Mouse (Mus musculus) T-helper 1 cell (primary cell): ENCODE data around the gene Fgf5.

ENCODE experiments used
- in situ Hi-C: fragments of 300-600 bp; cut with MboI, MseI; formaldehyde crosslinking; loops from one replicate; pipeline ENCODE4 v1.15.1; 2025; ENCODE audit warnings: high pct_unique_total_duplicates

Fgf5 gene

DNA sequence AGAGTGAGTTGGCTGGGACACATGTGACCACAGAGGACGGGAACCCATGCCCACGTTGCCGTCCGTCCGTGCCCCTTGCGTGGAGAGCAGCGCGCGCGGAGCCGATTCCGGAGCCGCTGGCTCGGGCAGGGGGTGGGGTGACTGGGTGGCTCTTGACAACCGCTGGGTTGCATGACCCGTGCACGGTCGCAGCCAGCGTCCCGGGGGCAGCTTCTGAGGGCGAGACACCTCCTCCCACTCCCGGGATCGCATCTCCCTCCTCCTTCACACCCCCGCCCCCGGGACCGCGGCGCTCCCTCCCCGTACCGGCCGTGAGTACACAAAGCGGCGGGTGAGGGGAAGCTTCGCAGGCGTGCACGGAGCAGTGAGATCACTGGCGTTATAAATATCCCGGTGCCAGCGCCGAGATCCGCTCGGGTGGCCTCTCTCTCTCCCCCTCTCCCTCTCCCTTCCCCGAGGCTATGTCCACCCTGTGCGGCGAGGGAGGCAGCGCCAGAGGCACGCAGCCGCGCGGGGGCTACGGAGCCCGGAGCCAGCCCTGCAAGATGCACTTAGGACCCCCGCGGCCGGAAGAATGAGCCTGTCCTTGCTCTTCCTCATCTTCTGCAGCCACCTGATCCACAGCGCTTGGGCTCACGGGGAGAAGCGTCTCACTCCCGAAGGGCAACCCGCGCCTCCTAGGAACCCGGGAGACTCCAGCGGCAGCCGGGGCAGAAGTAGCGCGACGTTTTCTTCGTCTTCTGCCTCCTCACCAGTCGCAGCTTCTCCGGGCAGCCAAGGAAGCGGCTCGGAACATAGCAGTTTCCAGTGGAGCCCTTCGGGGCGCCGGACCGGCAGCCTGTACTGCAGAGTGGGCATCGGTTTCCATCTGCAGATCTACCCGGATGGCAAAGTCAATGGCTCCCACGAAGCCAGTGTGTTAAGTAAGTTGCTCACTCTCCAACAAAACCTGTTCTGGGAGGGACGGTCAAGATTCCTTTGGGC lies at the start of gene Fgf5:
Fgf5 (plus strand) TSS at position 347 of the 984 bp plus-strand sequence.
- in situ Hi-C loops, result no loop called here

DNA sequence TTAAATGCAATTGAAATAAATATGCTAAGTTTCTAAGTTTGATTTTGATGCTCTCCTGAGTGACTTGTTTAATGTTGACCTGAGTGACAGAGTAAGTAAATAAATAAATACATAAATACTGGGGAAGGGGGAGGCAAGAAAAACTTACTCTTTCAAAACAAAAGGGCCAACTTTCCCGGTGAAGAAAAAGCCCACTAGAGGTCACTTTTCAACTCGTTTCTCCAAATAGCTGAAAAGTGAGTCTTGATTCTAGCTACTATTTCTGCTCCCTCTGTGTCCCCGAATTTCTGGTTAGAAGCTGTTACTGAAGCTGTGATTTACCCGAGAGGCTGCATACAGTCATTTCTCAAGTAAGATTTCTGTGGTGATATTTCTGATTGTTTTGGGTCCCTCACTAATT lies 41.5 kb upstream of the Fgf5 start:
- in situ Hi-C loops, result loop anchor here (25.0 kb wide), 1 partner anchor 1950 kb away; no protein-coding TSS in a partner anchor

DNA sequence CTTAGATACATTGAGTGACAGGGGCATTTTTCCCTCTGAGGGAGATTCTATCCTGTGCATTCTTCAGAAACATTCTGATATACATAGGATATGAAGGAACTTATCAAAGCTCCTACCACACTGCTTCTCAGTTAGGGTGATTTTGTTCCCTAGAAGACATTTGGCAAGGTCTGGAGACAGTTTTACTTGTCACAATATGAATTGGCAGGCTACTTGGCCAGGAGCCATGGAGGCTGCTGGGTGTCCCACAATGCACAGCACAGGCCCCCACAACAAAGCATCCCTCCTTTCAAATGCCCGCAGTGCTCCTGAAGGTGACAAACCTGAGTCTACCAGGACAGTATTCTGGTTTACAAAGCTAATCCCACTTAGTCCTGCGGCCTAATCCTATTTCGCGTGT lies 32.0 kb upstream of the Fgf5 start:
- in situ Hi-C loops, result loop anchor here (25.0 kb wide), 1 partner anchor 1960 kb away; no protein-coding TSS in a partner anchor

DNA sequence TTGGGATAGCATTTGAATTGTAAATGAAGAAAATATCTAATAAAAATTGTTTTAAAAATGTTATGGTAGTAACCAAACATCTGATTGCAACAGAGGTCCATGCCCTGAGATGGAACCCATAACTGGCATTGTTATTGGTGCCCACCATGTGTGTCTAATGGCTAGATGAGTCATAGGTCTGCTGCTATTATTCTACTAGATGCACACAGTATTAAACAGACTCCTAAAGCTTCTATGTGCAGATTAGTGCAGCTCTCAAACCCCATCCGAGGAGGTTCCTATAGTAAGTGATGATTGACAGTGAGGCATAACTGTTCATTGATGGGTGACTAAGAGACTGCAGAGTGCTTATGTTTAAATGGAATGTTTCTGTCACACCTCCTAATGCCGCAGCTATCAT lies 27.3 kb upstream of the Fgf5 start:
- in situ Hi-C loops, result no loop called here

DNA sequence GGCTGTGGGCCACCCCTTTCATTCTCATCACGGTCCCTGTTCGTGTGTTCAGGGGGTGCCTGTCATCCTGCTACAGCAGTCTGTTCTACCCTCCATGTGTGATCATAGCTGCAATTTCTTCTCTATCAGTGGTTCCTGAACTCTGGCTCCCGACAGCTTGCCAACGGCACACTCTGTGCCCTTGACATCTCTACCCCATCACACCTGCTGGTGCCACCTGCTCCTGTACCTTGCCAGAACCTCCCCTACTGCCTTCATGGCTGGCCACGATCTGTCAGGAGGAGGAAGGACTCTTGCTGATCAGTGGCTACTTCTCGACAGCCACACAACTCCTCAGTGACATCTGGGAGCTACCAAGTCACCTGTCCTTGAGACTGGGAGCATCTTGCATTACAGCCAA lies 24.5 kb upstream of the Fgf5 start:
- in situ Hi-C loops, result no loop called here

DNA sequence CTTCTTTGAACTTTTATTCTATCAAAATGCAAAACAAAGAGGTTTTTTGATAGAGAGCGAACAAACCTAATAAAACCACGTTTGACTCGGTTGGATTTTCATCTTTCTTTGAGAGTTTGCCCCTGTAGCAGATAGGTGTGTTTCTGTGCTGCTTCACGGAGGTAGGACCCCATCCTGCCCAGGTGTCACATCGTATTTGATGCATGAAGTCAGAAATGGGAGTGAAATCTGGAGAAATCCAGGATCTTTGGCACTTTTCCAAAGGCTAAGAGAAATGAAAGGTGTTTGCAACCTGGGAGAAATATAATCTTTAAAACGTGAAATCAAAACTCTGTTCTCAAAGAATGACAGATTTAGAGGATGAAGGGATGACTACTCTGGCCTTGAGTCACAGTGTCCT lies 15.5 kb upstream of the Fgf5 start:
- in situ Hi-C loops, result no loop called here

DNA sequence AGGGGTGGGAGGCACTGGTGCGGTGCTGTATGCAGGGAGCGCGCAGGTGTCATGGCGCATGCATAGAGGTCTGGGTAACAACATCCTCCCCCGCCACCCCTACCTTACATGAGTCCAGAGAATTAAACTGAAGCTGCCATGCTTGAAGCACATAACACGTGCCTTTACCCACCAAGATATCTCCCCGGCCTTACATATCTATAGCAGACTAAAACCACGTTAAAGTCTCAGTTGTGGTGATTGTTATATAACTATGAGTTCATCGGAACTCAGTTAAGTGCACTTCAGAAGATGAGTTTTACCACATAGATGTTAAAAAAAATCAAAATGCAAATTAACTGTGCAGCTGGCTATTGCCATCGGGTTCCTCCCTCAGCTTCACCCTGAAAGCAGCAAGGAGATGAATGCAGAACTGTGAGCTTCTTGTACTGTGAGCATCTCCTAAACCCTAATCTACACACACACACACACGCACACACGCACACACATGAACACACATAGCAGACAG lies 12.6 kb upstream of the Fgf5 start:
- in situ Hi-C loops, result no loop called here

DNA sequence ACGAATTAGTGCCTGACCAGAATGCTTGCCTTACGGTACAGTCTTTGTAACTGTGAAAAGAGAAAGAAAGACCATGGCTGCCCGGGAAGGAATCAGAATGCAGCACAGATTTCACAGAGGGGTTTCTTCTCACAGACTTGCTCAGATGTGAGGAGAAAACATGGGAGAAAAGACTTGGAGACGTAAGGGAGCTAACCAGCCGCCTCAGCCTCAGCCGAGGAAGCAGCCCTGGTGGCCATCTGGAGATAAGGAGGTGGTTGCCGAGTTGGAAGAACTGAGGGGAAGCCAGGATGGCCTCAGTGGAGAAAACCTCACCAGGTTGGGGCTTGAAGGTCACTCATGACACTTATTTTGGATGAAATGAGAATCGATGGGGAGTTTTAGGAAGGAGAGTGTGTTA lies 8.7 kb upstream of the Fgf5 start:
- in situ Hi-C loops, result no loop called here

DNA sequence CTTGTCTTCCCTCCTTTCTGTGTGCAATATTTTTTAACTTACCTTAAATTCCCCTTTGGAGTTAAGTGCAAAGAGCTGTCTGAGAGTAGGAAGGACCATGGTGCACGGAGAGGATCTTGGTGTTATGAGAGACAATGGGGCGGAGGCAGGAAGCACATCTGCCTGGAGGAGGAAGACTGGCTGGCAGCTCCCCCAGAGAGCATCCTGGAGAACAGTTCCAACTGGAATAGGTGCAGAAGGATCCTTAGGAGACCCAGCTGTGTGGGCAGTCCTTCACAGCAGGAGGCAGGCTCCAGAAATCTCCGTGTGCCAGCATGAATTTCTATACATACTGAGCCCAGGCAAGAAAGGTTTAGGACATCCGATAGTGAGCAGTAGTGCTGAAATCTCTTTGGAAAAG lies 8.0 kb upstream of the Fgf5 start:
- in situ Hi-C loops, result no loop called here

DNA sequence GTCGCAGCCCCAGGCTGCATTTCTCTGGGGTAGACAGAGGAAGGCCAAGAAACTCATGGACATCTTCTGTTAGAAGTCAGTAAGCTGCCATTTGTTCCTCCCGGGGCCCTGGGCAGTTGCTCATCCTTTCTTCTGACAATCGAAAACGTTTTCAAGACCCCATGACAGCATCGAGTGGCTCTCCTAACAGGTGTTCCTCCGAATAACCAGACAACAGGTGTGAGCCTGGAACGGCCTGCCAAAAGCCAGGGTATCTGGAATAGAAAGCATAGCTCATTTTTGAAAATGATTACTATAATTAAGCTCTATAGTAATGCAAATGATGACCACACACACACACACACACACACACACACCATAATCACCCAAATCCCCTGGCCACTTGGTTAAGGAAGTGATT lies 7.2 kb upstream of the Fgf5 start:
- in situ Hi-C loops, result no loop called here

DNA sequence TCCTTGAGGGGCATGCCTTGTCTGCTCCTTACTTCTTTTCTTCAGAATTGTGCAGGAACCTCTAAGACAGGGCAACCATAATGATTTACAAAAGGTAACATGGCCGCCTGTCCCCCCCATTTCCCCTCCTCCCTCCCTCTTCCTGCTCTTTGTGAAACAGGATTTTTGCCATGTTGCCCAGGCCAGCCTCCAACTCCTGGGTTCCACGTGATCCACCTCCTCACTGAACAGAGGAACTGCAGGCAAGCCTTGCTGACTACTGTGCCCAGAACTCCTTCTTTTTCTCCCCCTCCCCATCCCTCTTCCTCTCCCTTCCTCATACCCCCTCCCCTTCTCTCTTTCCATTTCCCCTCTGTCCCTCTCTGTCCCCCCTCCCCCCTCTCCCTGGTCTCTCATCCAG lies 6.5 kb upstream of the Fgf5 start:
- in situ Hi-C loops, result no loop called here

DNA sequence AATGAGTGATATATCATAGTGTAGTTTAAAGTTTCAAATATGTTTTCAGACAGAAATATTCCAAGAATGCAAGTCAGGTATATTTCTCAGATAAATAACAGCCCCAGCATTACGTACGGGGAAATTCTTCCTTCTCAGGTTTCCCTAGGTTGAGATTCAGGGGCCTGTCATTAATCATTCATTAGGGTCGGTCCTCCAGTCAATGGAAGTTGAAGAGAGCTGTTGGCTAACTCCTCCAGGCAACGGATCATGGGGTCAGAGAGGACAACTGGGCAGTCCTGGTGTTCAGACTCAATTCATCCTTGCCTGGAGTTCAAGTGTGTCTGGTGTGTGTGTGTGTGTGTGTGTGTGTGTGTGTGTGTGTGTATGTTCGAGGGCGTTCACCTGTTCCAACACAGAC lies 837 bp upstream of the Fgf5 start:
- in situ Hi-C loops, result no loop called here

DNA sequence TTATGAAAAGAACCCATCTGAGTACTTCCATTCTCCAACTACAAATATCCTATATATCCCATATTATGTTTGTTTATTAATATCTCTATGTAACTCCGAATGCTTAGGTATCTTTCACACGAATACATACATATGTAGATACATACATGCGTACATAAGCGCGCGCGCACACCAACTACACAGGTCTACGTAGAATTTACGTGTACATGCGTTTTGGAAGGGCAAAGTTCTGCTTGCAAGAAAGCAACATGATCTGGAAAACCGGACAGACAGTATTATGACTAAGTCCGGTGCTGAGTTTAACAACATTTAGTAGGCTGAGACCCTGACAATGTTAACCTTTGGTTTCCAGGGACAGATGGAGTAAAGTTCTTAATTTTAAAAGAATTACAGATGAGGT lies 1.2 kb downstream of the Fgf5 start:
- in situ Hi-C loops, result no loop called here

DNA sequence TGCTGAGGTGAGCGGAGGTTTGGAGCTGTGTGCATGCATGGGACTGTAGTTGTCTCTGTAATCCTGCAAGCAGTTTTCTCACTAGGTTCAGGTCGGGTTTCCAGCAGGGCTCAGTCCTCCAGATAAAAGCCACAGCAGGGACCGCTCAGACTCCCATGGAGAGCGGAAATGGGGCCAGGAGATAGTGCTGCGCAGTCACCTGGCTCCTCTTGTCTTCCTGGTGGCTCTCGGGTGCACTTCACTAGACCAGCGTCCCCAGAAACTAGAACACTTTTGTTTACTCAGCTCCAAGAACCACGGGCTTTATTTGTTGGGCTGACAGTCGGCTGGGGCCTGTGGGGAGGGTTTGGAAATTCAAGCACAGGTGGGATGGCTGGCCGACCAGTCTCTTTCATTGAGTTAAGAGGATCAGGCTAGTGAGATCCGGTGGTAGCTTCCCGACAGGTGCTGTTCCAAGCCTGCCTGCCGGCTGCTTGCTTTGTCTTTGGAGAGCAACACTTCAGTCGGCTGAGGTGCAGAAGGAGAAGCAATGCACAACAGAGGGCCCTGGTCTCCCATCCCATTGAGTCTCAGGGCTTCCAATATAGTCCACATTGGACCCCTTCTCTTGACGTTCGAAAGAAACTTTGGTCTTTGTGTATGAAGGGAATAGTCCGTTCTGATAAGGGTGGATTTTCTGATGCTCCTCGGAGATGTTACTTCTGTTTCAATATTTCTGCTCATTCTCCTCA lies 1.9 kb downstream of the Fgf5 start:
- in situ Hi-C loops, result no loop called here

DNA sequence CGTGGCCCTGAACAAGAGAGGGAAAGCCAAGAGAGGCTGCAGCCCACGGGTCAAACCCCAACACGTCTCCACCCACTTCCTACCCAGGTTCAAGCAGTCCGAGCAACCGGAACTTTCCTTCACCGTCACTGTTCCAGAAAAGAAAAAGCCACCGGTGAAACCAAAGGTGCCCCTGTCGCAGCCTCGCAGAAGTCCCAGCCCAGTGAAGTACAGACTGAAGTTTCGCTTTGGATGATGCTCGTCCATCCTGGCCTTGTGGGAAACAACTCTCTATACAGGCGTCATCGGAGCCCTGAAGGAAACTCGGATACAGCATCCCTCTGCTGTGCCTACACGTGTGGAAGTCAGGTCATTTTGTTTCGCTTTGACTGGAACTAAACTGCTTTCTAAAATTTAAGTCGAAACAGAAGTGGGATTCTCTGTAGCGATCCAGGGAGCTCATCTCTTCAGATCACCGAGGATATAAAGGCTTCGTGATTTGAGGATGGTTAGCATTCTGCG lies 21.4 kb downstream of the Fgf5 start:
- in situ Hi-C loops, result no loop called here

DNA sequence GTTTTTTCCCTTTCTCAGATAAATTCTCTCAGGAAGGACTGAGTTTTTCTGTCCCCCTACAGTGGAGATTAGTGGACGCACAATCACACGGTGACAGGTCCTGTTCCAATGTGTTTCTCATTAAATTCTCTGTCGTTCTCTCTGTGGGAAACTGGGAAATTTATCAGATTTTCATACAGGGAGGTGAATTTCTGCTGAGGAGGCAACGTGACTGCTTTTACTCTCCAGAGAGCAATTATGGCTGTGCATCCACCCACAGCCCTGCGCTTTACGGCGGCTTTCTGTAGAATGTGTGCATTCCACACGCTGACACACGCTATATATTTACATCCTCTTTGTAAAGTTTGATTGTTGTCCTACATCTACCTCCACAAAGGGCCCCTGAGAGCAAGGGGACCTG lies 28.0 kb downstream of the Fgf5 start:
- in situ Hi-C loops, result no loop called here

DNA sequence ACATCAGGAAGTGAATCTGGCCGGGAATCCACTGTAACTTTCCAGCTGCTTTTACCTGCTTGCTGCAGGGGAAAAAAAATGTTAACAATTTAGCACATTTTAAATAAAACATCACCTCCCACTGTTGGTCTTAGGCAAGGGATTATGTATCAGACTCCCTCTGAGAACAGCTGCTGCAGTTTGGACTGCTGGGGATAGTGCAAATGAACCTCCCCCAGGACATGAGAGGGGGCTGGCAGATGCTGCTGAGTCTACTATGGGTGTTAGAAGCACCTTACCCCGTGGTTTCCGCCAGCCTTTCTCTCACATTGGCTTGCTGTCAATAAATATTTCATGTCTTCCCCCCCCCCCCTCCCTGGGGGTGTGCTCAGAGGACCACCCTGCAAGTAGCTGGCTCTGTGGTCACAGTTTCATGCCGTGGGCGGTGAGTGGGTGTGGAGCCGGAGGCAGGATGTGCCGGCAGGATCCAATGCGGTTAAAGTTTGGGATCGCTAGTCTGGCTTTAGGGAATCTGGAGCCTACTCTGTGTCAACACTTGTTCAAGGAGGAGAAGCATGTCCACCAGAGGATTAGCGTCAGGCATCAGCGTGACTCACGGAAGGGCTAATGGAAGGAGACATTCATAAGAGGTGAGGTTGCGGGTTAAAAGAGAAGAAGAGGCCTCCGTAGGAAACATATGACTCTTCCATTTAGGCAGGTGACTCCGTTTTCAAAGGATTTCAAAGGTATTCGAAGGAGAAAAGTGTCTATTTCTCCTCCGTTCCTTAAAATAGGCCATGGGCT lies 29.9 kb downstream of the Fgf5 start:
- in situ Hi-C loops, result no loop called here

DNA sequence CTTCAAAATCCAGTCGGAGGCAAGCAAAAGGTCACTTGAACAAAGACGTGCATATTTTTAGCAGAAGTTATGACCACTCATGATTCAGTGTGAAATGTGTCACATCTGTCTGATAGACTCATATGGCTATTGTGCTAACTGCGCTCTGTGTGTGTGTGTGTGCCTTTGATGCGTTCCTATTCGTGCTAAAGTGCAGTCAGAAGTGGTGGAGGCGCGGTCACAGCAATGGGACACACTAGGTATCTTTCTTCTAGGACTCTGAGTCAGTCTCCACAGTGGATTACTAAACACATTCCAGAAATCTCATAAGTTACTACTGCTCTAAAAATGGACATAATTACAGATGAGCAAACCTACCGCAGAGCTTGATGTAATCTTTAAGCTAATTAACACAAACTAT lies 36.7 kb downstream of the Fgf5 start:
- in situ Hi-C loops, result no loop called here

DNA sequence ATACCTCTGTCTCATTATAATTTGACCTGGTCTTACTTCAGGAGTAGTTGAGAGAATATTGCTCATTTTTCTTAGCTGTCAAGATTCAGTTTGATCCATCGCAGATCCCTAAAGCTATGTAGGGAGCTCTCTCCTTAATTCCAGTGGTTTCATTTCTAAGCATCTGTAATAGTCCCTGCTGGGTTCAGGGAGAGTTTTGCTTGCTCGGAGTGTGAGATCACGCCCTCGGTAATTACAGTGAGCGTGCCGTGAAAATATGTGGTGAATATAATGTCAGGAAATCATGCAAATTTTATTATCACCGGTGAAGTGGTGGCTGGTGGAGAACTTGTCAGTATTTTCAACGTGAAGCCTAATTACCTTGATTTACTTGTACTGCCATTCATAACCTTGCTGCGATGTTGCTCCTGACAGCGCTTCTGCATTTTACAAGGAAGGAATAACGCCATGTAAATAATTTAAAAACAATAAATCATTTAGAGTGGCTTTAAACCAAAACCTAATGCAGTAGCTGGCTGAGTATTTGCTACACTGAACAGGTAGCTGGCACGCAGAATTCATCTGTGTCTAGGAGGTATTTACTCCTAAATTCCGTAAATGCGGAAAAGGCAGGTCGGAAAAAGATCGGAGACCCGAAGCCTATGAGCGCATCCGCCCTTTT lies 38.5 kb downstream of the Fgf5 start:
- in situ Hi-C loops, result no loop called here

DNA sequence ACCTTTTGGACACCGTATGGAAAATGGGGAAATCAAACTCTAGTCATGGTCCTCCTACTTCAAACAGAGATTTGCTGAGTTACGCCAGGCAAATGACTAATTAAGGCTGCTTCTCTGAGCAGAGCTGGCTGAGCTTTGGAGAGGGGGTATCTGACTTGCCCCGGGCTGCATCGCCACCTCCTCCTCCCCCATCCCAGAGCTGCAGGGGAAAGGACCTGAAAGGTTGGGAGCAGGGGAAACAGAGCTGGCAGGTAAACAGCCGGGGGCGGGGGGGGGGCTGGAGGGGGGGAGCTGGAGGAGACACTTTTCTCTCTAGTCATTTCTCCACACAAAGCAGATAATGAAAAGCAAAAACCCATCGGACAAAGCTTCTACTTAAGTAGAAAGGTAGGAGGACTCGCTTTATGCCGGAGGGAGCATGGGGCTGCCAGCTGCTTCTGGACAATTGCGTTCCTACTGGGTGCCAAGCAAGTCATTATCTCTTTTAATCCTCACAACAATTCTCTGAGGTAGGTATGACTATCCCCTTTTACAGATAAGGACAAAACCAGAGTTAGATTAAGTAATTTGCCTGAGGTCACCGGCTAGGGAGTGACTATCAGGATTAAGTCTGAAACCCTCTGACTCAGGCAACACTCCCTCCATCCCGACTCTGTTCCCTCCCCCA lies 39.2 kb downstream of the Fgf5 start:
- in situ Hi-C loops, result no loop called here

DNA sequence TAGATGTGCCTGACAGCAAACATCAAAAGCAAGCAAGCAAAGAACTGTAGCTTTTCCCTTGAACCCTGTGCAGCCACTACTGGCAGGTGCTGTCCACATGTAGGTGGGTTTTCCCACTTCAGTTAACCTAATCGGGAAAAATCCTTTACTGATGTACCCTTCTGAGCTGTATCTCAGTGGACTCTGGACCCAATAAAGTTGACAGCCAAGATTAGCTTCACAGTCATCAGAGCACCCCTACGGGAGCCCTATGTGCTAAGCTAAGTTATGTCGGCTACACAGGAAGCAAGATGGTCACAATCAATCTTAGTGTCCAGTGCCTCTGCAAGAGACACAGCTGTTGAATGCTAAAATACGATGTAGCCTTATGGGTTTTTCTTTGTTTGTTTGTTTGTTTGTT lies 46.1 kb downstream of the Fgf5 start:
- in situ Hi-C loops, result no loop called here
